Mouse (Mus musculus) heart, postnatal 4 days (tissue): Measurements from ENCODE around the gene Sema4d. TPM values are rescaled to one million over a fixed set of nuclear protein-coding genes. Genes with fewer than 3 reads are reported as not detected.
A peak's percentile ranks its signal among the peaks of the same experiment; 100 is the strongest.

Experiments used
- DNase-seq: peaks from one replicate; pipeline ENCODE4 v3.0.0; 2021
- total RNA-seq, 2 experiments: library from RNA; stranded (reverse); gene quantifications; 2 replicates each; pipeline ENCODE4 v1.2.3; 2021

The Sema4d gene
- total RNA-seq, 2 experiments from 2014 or later: 54.7 to 61.4 TPM

- DNase-seq: no peak
Measured at GRCm38 (mm10) chr13:51813621-51814615, 20.4 kb upstream of the Sema4d start.

DNA sequence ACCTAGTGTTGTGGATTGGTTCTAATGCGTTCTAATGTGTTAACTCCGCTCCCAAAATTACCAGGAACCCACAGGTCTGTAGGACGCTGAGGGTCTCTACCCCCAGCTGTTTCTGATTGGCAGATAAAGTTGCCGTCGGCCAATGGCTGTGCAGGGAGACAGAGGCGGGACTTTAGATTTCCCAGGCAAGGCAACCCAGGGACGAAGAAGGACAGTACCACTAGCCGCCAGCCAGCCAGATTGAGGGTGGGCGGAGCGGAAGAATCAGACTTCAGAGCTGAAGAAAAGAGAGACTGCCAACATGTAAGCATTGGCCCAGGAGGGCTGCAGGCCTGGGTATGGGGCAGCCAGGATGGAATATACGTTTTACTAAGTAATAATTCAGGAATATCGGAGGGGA lies 14.6 kb upstream of the Sema4d start:
- no peak for DNase-seq

- DNase-seq: no peak
Measured at GRCm38 (mm10) chr13:51806220-51806619, 12.7 kb upstream of the Sema4d start.

DNA sequence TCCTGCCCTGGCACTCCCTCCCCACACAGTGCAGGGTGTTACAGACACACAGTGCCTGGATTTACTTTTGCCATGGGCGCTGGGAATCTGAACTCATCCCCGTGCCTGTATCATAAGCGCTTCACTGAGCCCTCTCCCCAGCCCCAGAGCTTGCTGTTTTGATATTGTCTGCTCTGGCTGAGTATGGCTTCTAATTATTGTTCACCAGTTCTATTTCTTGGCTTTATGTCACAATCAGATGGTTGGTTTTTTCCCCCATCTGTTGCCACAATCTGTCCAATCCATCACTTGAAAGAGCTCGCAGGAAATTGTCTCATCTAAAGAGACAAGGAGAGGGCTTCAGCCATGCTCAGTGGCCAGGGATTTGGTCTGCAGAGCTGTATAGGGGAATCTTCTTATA lies 12.1 kb upstream of the Sema4d start:
- DNase-seq: no peak

DNA sequence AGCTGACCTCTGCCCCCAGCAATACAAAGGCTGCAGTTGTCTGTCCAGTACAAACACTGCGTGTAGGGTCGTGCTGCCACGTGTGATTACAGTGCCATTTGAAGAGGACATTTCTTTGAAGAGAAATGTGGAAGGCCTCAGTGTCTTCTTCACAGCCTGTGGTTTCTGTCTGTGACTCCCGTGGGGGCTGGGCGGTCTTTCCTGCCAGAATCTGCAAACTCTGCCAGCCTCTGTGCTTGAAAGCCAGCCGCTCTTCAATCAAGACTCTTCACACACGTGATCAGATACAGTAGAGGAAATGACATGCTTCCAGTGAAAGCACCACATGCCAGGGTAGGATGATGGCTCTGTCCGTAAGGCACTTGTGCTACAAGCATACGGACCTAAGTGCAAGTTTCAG lies 7.4 kb upstream of the Sema4d start:
- DNase-seq: no peak

- no peak for DNase-seq
Measured at GRCm38 (mm10) chr13:51799735-51800522, 6.4 kb upstream of the Sema4d start.

DNA sequence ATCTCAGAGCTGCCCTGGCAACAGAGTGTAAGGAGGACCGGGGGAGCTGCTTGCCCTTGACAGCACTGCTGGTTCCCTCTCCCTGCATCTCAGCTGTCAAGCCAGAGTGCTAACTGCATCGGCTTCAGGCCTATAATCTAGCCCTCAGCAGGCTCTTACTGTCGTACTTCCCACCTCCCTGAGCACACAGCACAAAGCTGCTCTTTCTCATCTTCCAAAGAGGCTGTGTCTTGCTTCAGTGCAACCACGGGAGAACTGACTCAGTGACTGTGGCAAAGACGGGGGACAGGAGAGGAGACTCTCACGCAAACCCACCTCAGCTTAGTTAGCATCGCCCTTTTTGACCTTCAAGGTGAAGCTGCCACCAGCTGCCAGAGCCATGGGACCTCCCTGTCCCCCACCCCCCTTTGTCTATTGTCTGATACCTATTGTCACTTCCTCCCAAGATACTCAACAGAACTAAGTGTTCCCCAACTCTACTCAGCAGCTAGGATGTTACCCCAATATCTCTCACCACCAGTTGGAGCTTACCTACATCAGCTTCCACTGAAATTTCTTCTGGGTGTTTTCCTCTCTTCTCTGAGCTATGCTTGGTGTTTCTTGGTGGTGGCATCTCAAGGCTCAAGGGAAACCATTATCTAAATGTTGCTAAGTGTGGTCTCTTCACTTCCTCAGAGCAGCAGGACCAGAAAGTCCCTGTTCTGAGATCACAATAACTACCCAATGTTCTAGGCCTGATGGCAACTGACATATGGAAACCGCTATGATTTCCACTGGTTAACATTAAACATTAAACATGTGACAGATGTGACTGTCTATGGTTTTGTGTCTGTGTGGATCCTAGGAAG lies 4.6 kb upstream of the Sema4d start:
- no peak for DNase-seq

DNA sequence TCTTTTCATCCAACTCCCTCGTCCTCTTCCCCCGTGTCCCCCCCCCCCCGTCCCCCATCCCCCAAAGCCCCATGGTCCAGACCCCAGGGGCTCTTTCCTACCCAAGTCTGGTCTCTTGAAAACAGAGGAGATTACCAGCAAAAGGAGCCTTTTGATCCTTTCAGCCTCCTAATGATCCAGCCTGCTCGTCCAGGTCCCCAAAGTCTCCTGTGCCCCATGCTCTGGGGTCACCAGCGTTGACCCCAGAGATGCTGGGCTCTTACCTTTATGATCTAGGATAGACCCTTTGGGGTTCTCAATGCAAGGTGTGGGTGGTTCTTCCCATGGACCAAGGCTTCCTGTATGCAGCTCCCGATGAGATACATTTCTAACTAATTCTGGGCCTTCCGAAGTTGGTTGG lies 401 bp upstream of the Sema4d start:
- no peak for DNase-seq

- peak; percentile 54 for DNase-seq
Measured at GRCm38 (mm10) chr13:51792729-51793424, 670 bp downstream of the Sema4d start.

- peak; percentile 19 for DNase-seq
Measured at GRCm38 (mm10) chr13:51792135-51792573, 1.4 kb downstream of the Sema4d start.

DNA sequence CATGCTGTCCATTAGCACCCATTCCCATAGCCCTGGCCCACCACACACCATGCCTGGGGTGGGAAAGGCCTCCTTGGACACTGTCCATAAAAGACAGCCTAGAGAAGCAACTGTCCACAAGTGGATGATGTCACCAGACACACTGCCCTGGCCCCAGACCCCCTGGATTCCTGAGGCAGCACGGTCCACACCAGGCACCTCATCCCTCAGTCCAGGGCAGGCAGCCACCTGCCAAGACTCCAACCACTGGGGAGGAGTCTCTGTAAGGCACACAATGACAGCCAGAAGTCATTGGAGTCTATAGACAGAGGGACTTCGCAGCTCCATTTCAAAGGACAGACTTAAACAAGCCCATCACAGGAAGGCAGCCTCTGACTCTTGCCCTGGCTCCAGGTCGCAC lies 1.9 kb downstream of the Sema4d start:
- DNase-seq: no peak

- DNase-seq: no peak
Measured at GRCm38 (mm10) chr13:51790793-51791192, 2.8 kb downstream of the Sema4d start.

- DNase-seq: no peak
Measured at GRCm38 (mm10) chr13:51787858-51788257, 5.7 kb downstream of the Sema4d start.

DNA sequence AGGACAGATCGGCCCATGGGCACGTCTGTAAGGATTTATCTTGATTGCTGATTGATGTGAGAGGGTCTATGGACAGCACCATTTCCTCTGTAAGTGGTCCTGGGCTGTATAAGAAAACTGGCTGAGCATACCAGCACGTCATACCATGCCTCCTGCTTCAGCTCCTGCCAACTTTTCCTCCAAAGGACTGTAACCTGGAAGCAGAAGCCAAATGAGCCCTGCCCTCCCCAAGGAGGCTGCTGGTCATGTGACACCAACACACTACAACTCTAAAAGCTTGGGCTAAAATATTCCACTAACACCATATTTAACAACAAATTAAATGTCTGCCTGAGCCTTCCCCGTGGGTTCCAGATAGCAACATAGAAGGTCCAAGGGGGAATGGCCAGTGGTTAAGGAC lies 6.9 kb downstream of the Sema4d start:
- DNase-seq: no peak

- no peak for DNase-seq
Measured at GRCm38 (mm10) chr13:51784476-51784875, 9.1 kb downstream of the Sema4d start.

DNA sequence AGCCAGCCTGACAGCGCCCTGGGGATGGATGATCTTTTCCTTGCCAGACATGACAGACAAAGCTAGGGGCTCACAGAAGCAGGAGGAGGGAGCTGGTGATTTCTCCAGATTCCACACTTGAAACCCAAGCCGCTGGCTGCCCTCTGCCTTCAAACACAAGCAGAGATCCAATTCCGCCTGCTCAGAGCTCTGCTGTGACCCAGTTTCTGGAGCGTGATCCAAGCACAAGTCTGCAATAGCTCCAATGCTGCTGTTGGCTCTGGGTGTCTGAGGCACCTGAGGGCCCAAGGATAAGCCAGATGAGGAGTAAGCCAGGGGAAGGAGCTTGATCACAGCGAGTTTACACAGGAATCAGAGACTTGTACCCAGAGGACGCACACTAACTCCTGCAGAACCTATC lies 9.7 kb downstream of the Sema4d start:
- DNase-seq: no peak

DNA sequence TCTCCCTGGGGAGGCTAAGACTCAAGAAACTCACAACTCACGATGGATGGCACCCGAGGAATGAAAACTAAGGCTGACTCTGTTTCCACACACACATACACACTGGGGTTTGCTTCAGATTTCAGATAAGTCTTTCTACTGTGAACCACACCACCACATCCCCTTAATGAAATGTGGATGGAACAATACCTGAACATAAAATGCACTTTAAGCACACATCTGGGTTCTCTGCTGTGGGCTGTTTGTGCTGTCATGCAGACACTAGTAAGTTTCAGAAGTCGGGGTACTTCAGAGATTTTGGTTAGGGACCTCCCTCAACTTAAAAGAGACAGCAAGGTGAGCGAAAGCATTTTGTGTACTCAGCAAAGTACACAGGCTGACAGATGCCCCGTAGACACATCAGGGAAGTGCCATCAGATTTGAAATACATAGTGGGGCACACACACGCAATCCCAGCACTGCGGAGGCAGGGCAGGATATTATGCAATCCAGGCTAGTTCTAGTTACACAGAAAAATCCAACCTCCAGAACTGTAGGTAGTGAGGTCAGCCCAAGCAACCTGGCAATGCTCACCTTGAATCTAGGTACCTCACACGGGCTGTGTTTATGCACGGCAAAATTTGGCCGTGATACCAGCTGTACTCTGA lies 12.9 kb downstream of the Sema4d start:
- no peak for DNase-seq

DNA sequence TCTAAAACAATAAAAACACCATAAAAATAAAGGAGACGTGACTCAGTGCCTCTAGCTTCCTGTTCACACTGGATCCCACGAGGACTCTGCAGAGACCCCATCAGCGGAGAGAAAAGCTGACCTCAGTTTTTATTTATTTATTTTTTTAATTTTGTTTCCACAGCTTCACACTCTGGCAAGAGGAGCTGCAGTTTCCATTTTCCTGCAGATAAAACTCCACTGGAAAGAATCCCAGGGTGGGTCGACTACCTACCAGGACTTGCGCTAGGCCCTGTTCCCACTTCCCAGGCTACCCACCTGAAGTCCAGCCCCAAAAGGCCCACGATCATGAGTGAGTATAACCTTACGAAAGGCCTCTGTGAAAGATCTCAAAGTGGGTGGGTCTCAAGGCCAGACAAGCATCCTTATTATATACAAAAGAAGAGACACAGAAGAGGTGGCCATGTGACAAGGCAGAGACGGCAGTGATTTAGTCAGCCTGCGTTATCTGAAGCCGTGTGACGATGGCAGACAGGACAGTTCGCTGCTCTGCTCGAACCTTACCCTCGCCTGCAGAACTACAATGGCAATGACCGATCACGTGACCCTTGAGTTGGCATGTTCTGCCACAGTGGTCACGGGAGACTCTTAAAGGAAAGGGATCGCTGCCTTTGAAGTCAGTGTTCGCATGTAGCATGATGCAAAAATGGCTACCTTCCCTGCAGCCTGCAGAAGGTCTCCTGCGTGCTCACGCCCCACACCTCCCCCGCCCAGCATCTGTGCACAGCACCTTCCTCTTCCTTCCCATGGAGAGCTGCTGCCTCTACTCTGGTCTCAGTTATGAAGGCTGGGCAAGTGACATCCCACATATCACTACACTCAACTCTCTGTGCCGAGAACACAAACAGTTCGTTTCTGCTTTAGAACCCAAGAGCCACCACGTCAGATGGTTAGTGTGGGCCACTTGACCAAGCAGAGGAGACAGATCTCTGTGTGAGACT lies 14.3 kb downstream of the Sema4d start:
- DNase-seq: no peak

- DNase-seq: no peak
Measured at GRCm38 (mm10) chr13:51778351-51778982, 15.1 kb downstream of the Sema4d start.
